Mouse (Mus musculus) retina, adult 2 months (tissue): ENCODE measurements at regions not wholly inside any gene's neighbourhood (a gene's known extent, or its start where the extent isn't known, plus 50 kb on each side); places are given as distances from the start of the nearest gene placed in this dataset.

Source experiments
- DNase-seq: peaks from one replicate; pipeline ENCODE4 v3.0.0-alpha.2; 2012; ENCODE audit warnings: low read depth, low spot score

DNA sequence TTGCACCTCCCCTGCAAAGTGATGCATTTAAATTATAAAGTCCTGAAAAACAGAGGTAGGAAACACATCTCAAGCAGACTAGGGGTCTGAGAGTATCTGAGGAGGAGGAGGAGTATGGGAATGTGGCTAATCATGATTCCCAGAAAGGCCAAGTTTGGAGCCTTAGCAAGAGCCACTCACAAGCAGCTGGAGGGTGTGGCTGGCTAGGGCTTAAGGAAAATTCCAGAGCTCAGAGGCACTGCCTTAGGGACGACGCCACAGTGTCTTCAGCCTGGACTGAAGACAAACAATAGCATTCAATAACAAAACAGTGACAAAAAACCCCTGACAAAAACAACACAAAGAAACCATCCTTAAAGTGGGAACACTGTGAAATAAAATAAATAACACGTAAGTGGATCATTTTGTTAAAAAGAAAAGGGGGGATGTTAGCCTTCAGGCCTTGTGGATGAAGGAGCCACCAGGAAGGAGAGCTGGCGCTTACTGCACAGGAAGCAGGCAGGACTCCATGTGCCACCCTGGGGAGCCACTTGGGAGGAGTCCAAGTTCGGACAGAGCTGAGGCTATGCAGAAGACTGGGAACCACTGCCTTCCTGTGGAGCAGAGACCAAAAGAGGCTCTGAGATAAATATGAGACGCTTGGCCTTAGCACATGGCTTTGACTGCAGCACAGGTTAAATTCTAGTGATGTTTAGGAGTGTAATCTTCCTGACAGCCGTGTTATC lies 56.6 kb upstream of the Serpine2 start:
- no peak for DNase-seq
